Mouse (Mus musculus): Measurements from ENCODE around the gene 4933400A11Rik. TPM values are rescaled to one million over a fixed set of nuclear protein-coding genes. Genes with fewer than 3 reads are reported as not detected.

4933400A11Rik gene
- polyA plus RNA-seq (2016; fragmentation: Nextera tagmentation; extraction: Ambion mirVana), result 0.46 TPM in 1 of 2 replicates, not detected in the other

GRCm38 (mm10) chrX:169779535-169779934, at the start of gene 4933400A11Rik:
TSS of gene 4933400A11Rik (minus strand) at chrX:169779635.
- WGBS, result 88% methylated on average over 3 of the region's 3 CpGs
- no peak within 1 kb of the TSS for H3K9ac ChIP-seq
- H3K27me3 ChIP-seq, result peaks cover 4% of the 10 kb centered on the region; the same call in 1 of the 2 replicates
- no peaks in the 10 kb centered on the region for H3K36me3 ChIP-seq
- H3K4me2 ChIP-seq (replicated peaks), result no peak within 1 kb of the TSS
- ATAC-seq (ENCODE audit: low FRiP score), result no peak
- no peak within 1 kb of the TSS for H3K27ac ChIP-seq
- no peaks in the 10 kb centered on the region for H3K9me3 ChIP-seq (replicated peaks)
- no peaks in the 10 kb centered on the region for H3K4me1 ChIP-seq
- no peak within 1 kb of the TSS for H3K4me3 ChIP-seq

GRCm38 (mm10) chrX:169828136-169828535, 48.7 kb upstream of the 4933400A11Rik start:
- peak overlapping the region; percentile 74 for H3K27ac ChIP-seq

GRCm38 (mm10) chrX:169827720-169828119, 48.3 kb upstream of the 4933400A11Rik start:
- ATAC-seq (ENCODE audit: low FRiP score), result no peak
- H3K36me3 ChIP-seq, result no peaks in the 10 kb centered on the region
- H3K27ac ChIP-seq, result peak overlapping the region; percentile 74
- H3K9me3 ChIP-seq (replicated peaks), result no peaks in the 10 kb centered on the region
- peak overlapping the region; percentile 44 for H3K4me2 ChIP-seq (replicated peaks)
- H3K27me3 ChIP-seq, result peaks cover 6% of the 10 kb centered on the region
- H3K4me1 ChIP-seq, result no peaks in the 10 kb centered on the region
- peak overlapping the region; percentile 20 for H3K4me3 ChIP-seq
- no peak overlapping the region for H3K9ac ChIP-seq
- WGBS, result 16% methylated on average over 7 of the region's 7 CpGs

More at GRCm38 (mm10) chrX:169828136-169828535, 48.7 kb upstream of the 4933400A11Rik start:
- H3K4me1 ChIP-seq, result no peaks in the 10 kb centered on the region
- peak overlapping the region; percentile 44 for H3K4me2 ChIP-seq (replicated peaks)
- no peaks in the 10 kb centered on the region for H3K9me3 ChIP-seq (replicated peaks)
- H3K36me3 ChIP-seq, result no peaks in the 10 kb centered on the region
- peak overlapping the region; percentile 20 for H3K4me3 ChIP-seq
- H3K27me3 ChIP-seq, result peaks cover 6% of the 10 kb centered on the region
- H3K9ac ChIP-seq, result no peak overlapping the region
- WGBS, result 33% methylated on average over 5 of the region's 5 CpGs
- peak; percentile 52; the same call in 1 of the 2 replicates for ATAC-seq (ENCODE audit: low FRiP score)

GRCm38 (mm10) chrX:169826947-169827346, 47.5 kb upstream of the 4933400A11Rik start:
- H3K9ac ChIP-seq, result no peak overlapping the region
- no peaks in the 10 kb centered on the region for H3K36me3 ChIP-seq
- 49% methylated on average over 10 of the region's 10 CpGs for WGBS
- ATAC-seq (ENCODE audit: low FRiP score), result peak; percentile 87
- no peaks in the 10 kb centered on the region for H3K4me1 ChIP-seq
- no peaks in the 10 kb centered on the region for H3K9me3 ChIP-seq (replicated peaks)
- H3K27ac ChIP-seq, result no peak overlapping the region
- peaks cover 6% of the 10 kb centered on the region for H3K27me3 ChIP-seq
- H3K4me3 ChIP-seq, result no peak overlapping the region
- H3K4me2 ChIP-seq (replicated peaks), result 0 out of 2 replicates have a peak overlapping the region, but pooled peaks have one; percentile 8

DNA sequence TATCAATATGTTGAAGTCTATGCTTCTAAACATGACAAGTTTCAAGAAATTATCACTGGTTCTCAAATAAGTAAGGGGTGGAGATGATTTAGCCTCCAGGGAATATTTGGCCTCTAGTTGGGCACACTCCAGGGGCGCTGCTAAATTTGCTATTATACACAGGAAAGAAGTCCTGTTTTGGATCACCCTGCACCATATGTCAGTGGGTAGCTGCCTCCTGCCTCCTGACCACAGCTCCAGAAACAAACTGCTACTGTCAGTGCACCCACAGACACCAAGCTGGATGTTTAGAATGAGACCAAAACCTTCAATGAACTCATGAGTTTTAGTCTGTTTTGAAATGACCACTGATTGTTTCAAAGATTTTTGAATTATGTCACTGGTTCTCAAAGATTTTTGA, 34.2 kb upstream of the 4933400A11Rik start:
- Histone ChIP-seq H3K36me3 (no peaks in the 10 kb centered on the region), H3K9ac (no peak overlapping the region), H3K27me3 (peaks cover 14% of the 10 kb centered on the region), H3K4me2 (replicated peaks) (no peak overlapping the region), H3K27ac (no peak overlapping the region), H3K4me1 (no peaks in the 10 kb centered on the region), H3K9me3 (replicated peaks) (no peaks in the 10 kb centered on the region), H3K4me3 (no peak overlapping the region)
- ATAC-seq (ENCODE audit: low FRiP score), result no peak
- WGBS, result 73% methylated on average over 1 of the region's 1 CpGs

- H3K4me2 ChIP-seq (replicated peaks), result no peak overlapping the region
- no peak overlapping the region for H3K27ac ChIP-seq
- no peaks in the 10 kb centered on the region for H3K9me3 ChIP-seq (replicated peaks)
- peaks cover 14% of the 10 kb centered on the region for H3K27me3 ChIP-seq
- no peak overlapping the region for H3K9ac ChIP-seq
- no peak for ATAC-seq (ENCODE audit: low FRiP score)
- 79% methylated on average over 2 of the region's 2 CpGs for WGBS
- no peaks in the 10 kb centered on the region for H3K36me3 ChIP-seq
- H3K4me1 ChIP-seq, result no peaks in the 10 kb centered on the region
- H3K4me3 ChIP-seq, result no peak overlapping the region
Measured at GRCm38 (mm10) chrX:169811783-169812182, 32.3 kb upstream of the 4933400A11Rik start.

DNA sequence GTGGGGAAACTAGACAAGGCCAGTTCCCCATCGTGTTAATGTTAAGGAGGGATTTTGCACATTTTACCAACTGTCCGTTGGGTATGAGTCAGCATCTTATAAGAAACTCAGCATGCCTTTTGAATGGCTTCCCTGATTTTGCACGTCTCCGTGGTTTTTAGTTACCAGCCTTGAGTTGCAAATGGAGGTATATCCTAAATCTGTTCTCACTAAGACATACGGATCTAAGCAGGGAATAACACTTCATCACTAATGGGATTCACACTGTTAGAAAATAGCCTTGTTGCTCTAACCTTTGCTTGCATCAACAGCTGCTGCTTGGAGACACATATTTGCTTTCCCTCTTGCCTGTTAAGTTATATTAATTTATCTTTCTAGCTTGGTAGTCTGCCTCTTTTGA, 31.9 kb upstream of the 4933400A11Rik start:
- 65% methylated on average over 5 of the region's 5 CpGs for WGBS

DNA sequence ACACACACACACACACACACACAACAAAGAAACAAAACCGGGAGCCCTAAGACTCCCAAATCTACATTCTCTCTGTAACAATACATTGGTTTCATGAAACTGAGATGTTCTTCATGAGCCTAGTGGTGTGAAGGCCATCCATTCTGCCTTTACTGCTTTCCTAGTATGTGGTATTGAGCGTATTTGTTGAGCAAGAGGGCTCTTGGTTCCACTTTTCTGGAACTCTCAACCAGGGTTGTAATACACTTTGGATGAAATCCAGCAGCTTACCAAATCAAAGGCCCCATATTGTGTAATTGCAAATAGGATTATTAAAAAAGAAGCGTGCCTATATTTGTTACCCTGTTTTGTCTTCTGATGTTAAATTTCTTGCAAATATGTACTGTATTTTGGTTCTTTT, 28.3 kb upstream of the 4933400A11Rik start:
- Histone ChIP-seq H3K27ac (no peak overlapping the region), H3K36me3 (no peaks in the 10 kb centered on the region), H3K4me1 (no peaks in the 10 kb centered on the region), H3K4me2 (replicated peaks) (no peak overlapping the region), H3K27me3 (peaks cover 16% of the 10 kb centered on the region), H3K9me3 (replicated peaks) (no peaks in the 10 kb centered on the region), H3K9ac (no peak overlapping the region), H3K4me3 (no peak overlapping the region)
- no peak for ATAC-seq (ENCODE audit: low FRiP score)
- 87% methylated on average over 3 of the region's 3 CpGs for WGBS

More for the DNA sequence above, 31.9 kb upstream of the 4933400A11Rik start:
- H3K36me3 ChIP-seq, result no peaks in the 10 kb centered on the region
- H3K4me2 ChIP-seq (replicated peaks), result no peak overlapping the region
- ATAC-seq (ENCODE audit: low FRiP score), result no peak
- no peak overlapping the region for H3K27ac ChIP-seq
- H3K4me1 ChIP-seq, result no peaks in the 10 kb centered on the region
- peaks cover 14% of the 10 kb centered on the region for H3K27me3 ChIP-seq
- H3K4me3 ChIP-seq, result no peak overlapping the region
- no peak overlapping the region for H3K9ac ChIP-seq
- no peaks in the 10 kb centered on the region for H3K9me3 ChIP-seq (replicated peaks)

GRCm38 (mm10) chrX:169805791-169806190, 26.4 kb upstream of the 4933400A11Rik start:
- no peaks in the 10 kb centered on the region for H3K4me1 ChIP-seq
- ATAC-seq (ENCODE audit: low FRiP score), result no peak
- H3K4me2 ChIP-seq (replicated peaks), result no peak overlapping the region
- no peaks in the 10 kb centered on the region for H3K36me3 ChIP-seq
- 72% methylated on average over 5 of the region's 5 CpGs for WGBS
- H3K27ac ChIP-seq, result no peak overlapping the region
- H3K4me3 ChIP-seq, result no peak overlapping the region
- peaks cover 10% of the 10 kb centered on the region; the same call in 1 of the 2 replicates for H3K27me3 ChIP-seq
- no peak overlapping the region for H3K9ac ChIP-seq
- no peaks in the 10 kb centered on the region for H3K9me3 ChIP-seq (replicated peaks)

- Histone ChIP-seq H3K4me3 (no peak overlapping the region), H3K4me2 (replicated peaks) (no peak overlapping the region), H3K9ac (no peak overlapping the region), H3K27ac (no peak overlapping the region), H3K27me3 (peaks cover 15% of the 10 kb centered on the region), H3K36me3 (no peaks in the 10 kb centered on the region), H3K4me1 (no peaks in the 10 kb centered on the region), H3K9me3 (replicated peaks) (no peaks in the 10 kb centered on the region)
- 37% methylated on average over 4 of the region's 4 CpGs for WGBS
- ATAC-seq (ENCODE audit: low FRiP score), result no peak
Measured at GRCm38 (mm10) chrX:169800238-169800637, 20.8 kb upstream of the 4933400A11Rik start.

DNA sequence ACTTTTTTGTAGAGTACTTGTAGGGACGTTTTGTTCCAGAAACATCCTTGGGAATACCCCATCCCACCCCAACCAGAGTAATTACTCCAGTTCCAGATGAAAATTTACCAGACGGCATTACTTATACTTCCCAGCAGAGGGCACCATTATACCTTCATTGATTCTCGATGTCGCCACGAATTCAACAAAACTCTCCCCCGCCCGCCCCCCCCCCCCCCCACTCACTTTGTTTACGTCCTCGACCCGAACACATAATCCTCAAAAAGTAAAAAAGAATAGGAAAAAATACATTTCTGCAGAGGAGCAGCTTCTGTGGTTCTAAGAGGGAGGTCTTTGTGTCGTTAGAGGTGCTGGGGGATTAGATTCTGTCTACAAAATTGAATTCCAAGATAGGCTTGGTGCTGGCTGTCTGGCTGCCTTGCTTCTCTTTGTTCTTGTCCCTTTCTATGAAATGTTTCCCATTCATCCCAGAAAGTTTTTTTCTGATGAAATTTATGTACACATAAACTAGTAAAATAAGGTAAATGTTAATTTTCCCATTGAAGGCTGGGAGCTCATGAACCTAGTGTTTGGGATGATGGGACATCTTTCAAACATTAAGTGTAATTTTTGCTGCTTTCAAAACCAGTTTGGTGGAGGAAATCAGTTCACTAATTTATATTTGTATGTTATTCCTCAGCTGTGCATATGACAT, 19.7 kb upstream of the 4933400A11Rik start:
- Histone ChIP-seq H3K4me3 (peak overlapping the region; percentile 28), H3K36me3 (no peaks in the 10 kb centered on the region), H3K27ac (no peak overlapping the region), H3K9ac (no peak overlapping the region), H3K27me3 (peaks cover 21% of the 10 kb centered on the region), H3K4me1 (no peaks in the 10 kb centered on the region), H3K9me3 (replicated peaks) (no peaks in the 10 kb centered on the region), H3K4me2 (replicated peaks) (peak overlapping the region; percentile 33)
- peak; percentile 61; the same call in 1 of the 2 replicates for ATAC-seq (ENCODE audit: low FRiP score)
- WGBS, result 4% methylated on average over 11 of the region's 11 CpGs

- ATAC-seq (ENCODE audit: low FRiP score), result no peak
- H3K27ac ChIP-seq, result no peak overlapping the region
Measured at GRCm38 (mm10) chrX:169797148-169797547, 17.7 kb upstream of the 4933400A11Rik start.

GRCm38 (mm10) chrX:169794831-169795311, 15.4 kb upstream of the 4933400A11Rik start:
- ATAC-seq (ENCODE audit: low FRiP score), result no peak
- Histone ChIP-seq H3K36me3 (no peaks in the 10 kb centered on the region), H3K4me1 (no peaks in the 10 kb centered on the region), H3K4me3 (no peak overlapping the region), H3K9me3 (replicated peaks) (no peaks in the 10 kb centered on the region), H3K27me3 (peaks cover 17% of the 10 kb centered on the region), H3K4me2 (replicated peaks) (no peak overlapping the region), H3K27ac (no peak overlapping the region), H3K9ac (no peak overlapping the region)
- whole genome bisulfite sequencing, result 57% methylated on average over 7 of the region's 7 CpGs

More at GRCm38 (mm10) chrX:169797148-169797547, 17.7 kb upstream of the 4933400A11Rik start:
- 71% methylated on average over 3 of the region's 3 CpGs for WGBS
- H3K4me3 ChIP-seq, result no peak overlapping the region
- H3K36me3 ChIP-seq, result no peaks in the 10 kb centered on the region
- H3K4me1 ChIP-seq, result no peaks in the 10 kb centered on the region
- no peak overlapping the region for H3K4me2 ChIP-seq (replicated peaks)
- no peaks in the 10 kb centered on the region for H3K9me3 ChIP-seq (replicated peaks)
- H3K27me3 ChIP-seq, result peaks cover 20% of the 10 kb centered on the region
- H3K9ac ChIP-seq, result no peak overlapping the region

Measured in hindbrain, embryonic 12.5 days (tissue).